Mouse (Mus musculus): ENCODE data around the gene Ifi206. TPM values are rescaled to one million over a fixed set of nuclear protein-coding genes. Genes with fewer than 3 reads are reported as not detected.

The Ifi206 gene
- polyA plus RNA-seq, 1 experiment from 2014 or later, result not detected

DNA sequence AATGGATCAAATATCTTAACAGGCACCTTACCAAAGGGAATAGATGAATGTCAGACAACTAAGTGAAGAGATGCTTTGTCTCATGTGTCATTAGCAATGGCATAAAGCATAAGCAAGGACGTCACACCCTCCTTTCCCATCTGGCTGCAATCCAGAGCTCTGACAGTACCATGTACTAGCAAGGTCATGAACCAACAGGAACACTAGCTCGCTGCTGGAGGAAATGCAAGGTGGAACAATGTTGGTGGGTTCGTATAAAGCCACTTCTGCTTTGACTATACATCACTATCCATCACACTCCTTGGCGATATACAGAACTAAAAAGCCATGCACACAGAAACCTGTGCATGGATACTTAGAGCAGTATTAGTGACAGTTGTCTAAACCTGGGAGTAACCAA lies 43.8 kb downstream of the Ifi206 start:
- peaks cover 4% of the 10 kb centered on the region for H3K27me3 ChIP-seq
- POLR2A ChIA-PET, result no interaction called here
- in situ Hi-C loops (cut with MboI; ENCODE audit: low pct_unique_long_range_greater_than_20kb), result no loop called here
- CTCF ChIA-PET, result no interaction called here
- ATAC-seq (no peak), DNase-seq (ENCODE audit: low read depth, low spot score) (no peak)
- TF ChIP-seq CTCF (IDR thresholded peaks at IDR 0.05), result no peak

DNA sequence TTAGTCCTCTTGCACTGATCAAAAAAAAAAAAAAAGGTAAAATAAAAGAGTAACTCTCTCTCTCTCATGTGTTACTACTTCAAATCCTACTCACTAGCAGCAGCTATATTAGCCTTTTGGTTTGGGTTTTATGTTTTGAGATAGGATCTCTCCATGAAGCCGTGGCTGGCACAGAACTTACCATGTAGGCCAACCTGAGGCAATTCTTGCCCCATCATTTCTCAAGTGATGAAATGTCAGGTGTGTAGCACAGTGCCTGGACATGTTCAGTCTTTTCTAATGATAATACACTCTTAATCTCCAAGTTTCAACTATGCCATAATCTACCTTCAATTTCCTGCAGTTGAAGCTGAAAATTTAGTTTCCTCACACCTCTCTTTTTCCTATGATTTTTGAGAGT lies 47.8 kb downstream of the Ifi206 start:
- no peak for TF ChIP-seq CTCF (IDR thresholded peaks at IDR 0.05)
- CTCF ChIA-PET, result no interaction called here
- DNase-seq (ENCODE audit: low read depth, low spot score) (no peak), ATAC-seq (no peak)
- in situ Hi-C loops (cut with MboI; ENCODE audit: low pct_unique_long_range_greater_than_20kb), result no loop called here
- POLR2A ChIA-PET, result no interaction called here
- peaks cover 4% of the 10 kb centered on the region for H3K27me3 ChIP-seq

DNA sequence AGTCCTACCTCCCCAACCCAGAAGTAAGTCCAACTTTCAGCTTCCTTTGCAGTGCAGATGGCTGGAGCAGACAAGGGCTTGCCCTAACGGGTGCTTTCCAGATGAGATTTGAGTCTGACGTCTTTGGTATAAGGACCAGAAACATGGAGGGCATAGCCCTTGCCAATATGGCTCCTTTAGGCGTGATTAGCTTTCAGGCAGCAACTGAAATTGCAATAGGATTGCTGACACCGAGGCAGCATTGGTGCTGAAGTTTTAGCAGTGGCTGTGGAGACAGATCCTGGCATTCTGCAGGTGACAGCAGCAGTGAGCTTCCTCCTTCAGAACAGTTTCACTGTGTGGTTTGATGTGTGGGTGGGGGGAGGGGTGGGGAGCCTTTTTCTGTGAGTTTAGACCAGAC lies 49.6 kb downstream of the Ifi206 start:
- POLR2A ChIA-PET, result no interaction called here
- ATAC-seq (no peak), DNase-seq (ENCODE audit: low read depth, low spot score) (no peak)
- CTCF ChIA-PET, result no interaction called here
- no peak for TF ChIP-seq CTCF (IDR thresholded peaks at IDR 0.05)
- peaks cover 4% of the 10 kb centered on the region for H3K27me3 ChIP-seq
- in situ Hi-C loops (cut with MboI; ENCODE audit: low pct_unique_long_range_greater_than_20kb), result no loop called here

DNA sequence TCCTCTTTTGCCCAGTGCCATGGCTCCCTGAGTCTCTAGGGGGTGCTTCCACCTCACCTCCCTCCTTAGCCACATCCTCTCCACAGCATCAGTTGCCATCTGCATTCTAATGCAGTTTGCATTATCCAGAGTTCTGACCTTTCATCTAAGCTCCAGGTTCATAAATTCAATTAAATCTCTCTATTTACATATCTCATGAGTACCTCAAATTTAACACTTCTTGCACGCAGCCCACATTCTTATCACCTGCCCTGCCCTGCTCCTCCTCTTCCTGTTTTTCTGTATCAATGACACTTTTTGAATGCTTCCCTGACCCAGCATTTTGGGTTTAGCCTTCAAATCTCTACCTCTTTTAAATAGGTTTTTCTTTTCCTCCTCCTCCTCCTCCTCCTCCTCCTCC lies 50.2 kb downstream of the Ifi206 start:
- in situ Hi-C loops (cut with MboI; ENCODE audit: low pct_unique_long_range_greater_than_20kb), result no loop called here
- ChIA-PET POLR2A (no interaction called here), CTCF (no interaction called here)
- no peak for DNase-seq (ENCODE audit: low read depth, low spot score)
- no peak for ATAC-seq
- no peak for TF ChIP-seq CTCF (IDR thresholded peaks at IDR 0.05)
- peaks cover 1% of the 10 kb centered on the region for H3K27me3 ChIP-seq

DNA sequence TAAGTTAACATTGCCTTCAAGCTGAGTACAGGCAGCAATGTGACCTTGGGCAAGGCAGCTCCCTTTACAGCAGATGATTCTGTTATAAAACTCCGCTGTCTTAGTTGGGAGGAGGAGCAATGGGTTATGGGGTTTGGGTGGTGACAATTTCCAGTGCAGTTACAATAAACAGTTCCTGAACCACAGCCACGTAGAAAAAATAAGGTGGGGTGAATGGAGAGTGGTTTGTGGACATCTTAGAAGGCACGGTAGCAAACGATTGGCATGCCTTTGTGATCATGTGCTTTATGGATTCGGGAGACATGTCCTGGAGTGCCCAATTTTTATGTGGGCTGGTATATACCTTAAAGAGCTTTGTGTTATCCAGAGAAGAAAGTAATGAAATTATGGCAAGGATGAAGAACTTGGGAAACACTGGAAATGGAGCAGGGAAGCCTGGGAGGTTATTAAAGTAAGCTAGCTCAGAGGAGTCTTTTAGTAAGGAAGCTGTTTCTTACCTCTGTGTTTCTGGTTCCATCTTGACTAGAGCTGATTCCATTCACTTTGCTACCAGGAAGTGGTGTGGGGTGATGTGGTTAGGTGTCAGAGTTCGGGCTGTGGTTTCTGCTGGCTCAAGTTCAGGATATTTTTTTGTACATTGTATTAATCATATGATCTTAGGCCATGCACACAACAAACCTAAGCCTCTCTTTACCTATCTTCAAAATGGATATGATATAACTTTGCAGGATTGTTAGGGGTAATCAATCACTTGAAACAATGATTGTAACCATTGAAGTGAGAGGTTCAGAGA lies 53.5 kb downstream of the Ifi206 start:
- ChIA-PET POLR2A (no interaction called here), CTCF (no interaction called here)
- ATAC-seq, result no peak
- no peak for TF ChIP-seq CTCF (IDR thresholded peaks at IDR 0.05)
- no peak for DNase-seq (ENCODE audit: low read depth, low spot score)
- in situ Hi-C loops (cut with MboI; ENCODE audit: low pct_unique_long_range_greater_than_20kb), result no loop called here
- no peaks in the 10 kb centered on the region for H3K27me3 ChIP-seq

DNA sequence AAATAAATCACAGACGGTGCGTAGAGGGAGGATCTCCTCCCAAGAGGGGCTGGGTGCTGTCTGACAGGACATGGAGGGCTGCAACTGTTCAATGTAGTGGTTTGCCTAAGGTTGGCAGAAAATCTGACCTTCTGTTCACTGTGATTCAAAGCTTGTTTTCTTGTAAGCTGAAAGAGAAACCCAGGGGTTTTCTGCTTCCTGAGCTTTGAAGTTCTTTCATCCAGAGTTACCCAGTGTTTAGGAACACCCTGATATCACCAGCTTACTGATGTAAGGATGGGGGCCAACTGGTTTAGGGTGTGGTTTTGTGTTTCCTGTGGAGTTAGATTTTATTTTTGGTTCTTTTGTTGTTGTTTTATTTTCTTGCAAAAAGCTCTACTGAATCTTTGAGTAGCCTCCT lies 58.4 kb downstream of the Ifi206 start:
- ATAC-seq (no peak), DNase-seq (ENCODE audit: low read depth, low spot score) (no peak)
- ChIA-PET CTCF (no interaction called here), POLR2A (no interaction called here)
- in situ Hi-C loops (cut with MboI; ENCODE audit: low pct_unique_long_range_greater_than_20kb), result no loop called here
- no peak for TF ChIP-seq CTCF (IDR thresholded peaks at IDR 0.05)
- H3K27me3 ChIP-seq, result no peaks in the 10 kb centered on the region

DNA sequence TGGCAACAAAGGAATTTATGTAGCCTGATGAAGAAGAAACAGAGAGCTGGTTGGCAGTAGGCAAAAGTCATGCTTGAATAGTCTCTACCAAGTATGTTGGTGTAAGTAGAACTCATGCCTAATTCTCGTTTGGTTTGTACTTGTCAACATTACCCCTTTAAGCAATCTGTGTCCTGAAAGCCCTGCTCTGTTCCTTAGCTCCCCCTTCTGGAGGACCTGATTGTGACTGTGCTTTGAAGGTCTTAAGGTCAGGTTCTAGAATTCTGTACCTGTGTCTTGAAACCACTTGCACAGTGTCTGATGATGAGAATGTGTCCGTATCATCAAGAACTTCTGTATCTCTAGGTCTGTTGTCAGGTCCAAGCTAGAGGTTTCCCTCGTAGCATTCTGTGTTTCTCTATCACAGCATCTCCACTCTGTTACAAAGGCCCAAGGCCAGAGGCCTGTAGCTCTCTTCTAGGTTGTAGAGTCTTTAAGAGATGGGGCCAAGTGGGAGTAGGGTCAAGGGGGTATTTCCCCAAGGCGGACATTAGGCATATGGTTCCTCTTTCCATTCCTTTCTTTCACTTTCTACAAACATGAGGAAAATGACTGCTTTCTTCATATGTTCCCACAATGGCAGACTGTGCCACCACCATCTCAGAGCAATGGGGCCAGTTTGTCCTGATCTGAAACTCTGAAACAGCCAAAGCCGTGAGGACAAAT lies 60.7 kb downstream of the Ifi206 start:
- DNase-seq (ENCODE audit: low read depth, low spot score) (no peak), ATAC-seq (no peak)
- in situ Hi-C loops (cut with MboI; ENCODE audit: low pct_unique_long_range_greater_than_20kb), result no loop called here
- TF ChIP-seq CTCF (IDR thresholded peaks at IDR 0.05), result no peak
- ChIA-PET CTCF (no interaction called here), POLR2A (no interaction called here)
- H3K27me3 ChIP-seq, result no peaks in the 10 kb centered on the region

DNA sequence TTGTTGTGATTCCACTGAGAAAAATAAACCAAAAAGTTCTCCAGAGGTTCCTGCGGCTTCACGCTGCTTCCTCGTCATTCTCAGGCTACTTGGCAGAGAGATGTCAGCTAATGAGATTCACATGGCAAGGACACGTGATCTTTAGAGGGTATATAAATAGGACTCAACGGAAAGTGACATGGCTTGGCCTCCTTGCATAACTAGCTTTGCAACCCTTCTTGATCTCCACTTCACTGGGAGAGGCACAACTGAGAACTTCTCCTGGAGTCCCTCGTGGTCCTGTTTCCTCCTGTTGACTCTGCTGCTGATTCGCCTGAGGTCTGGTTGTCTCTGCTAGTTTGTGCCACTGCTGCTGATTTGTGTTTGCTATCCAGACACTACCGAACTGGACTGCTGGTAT lies 63.5 kb downstream of the Ifi206 start:
- H3K27me3 ChIP-seq, result peaks cover 3% of the 10 kb centered on the region
- ChIA-PET POLR2A (no interaction called here), CTCF (no interaction called here)
- TF ChIP-seq CTCF (IDR thresholded peaks at IDR 0.05), result no peak
- no peak for DNase-seq (ENCODE audit: low read depth, low spot score)
- ATAC-seq, result no peak
- in situ Hi-C loops (cut with MboI; ENCODE audit: low pct_unique_long_range_greater_than_20kb), result no loop called here

DNA sequence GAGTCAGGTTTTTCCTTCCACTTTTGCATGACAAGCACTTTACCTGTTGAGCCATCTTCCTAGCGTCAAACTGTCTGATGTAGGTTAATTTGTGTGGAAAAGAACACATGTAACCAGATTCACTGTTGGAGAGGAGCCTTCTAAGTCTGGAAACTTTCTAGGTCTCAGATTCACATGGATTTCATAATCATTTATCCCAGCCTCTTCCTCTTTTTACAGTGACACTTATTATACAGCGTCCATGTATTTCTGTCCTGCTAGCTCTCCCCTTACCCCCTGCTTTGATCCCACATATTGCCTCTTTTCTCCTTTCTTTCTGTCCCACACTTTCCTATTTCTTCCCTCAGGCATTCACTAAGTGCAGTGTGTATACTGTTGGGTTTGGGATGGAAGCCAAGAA lies 64.5 kb downstream of the Ifi206 start:
- TF ChIP-seq CTCF (IDR thresholded peaks at IDR 0.05), result no peak
- H3K27me3 ChIP-seq, result peaks cover 6% of the 10 kb centered on the region
- CTCF ChIA-PET, result no interaction called here
- in situ Hi-C loops (cut with MboI; ENCODE audit: low pct_unique_long_range_greater_than_20kb), result no loop called here
- POLR2A ChIA-PET, result no interaction called here
- DNase-seq (ENCODE audit: low read depth, low spot score), result no peak
- ATAC-seq, result no peak

DNA sequence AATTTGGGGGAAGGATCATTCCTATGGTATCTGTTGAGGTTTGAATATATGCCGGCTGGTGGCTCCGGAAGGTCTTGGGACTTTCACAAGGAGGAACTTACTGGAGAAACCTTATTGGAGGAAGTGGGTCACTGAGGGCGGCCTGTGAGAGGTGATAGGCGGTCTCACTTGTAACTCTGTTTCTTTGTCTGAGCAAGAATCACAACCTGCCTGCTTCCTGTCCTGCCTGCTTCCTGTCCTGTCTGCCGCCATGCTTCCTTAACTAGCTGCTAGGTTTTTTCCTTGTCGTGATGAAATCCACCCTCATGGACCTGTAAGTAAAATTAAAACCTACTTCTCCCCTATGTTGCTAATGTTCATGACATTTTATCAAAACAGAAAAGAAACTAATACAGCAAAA lies 70.5 kb downstream of the Ifi206 start:
- no peak for DNase-seq (ENCODE audit: low read depth, low spot score)
- H3K27me3 ChIP-seq, result peaks cover 6% of the 10 kb centered on the region
- ATAC-seq, result no peak
- ChIA-PET CTCF (no interaction called here), POLR2A (no interaction called here)
- in situ Hi-C loops (cut with MboI; ENCODE audit: low pct_unique_long_range_greater_than_20kb), result no loop called here
- TF ChIP-seq CTCF (IDR thresholded peaks at IDR 0.05), result no peak

DNA sequence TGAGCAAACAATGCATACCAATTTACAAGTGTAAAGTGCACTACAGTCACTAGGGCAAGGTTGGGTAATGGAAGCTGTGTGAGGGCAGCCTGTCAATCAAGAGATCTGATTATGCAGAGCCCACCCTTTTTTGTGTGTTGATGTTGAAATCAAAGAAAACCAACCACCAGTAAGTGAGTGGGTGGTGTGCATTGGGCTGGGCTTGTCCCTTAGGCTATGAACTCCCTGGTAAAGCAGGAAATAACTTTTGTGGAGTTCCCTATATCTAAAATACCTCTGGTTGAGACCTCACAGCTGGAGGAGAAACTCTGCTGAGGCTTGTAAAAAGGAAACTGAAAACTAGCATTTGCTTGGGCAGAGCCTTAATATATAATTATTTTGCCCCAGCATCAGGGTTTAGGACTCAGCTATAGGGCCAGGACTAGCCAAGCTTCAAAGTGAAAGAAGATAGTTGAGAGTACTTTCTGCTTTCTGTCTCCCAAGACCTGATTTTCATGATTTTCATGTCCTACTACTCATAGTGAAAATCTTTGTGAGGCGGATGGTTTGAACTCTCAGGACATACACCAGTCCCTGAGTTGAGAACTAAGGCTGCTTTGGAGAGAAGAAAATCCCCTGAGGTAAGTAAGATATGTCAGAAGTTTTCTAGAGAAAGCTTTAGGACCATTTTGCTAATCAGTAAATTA lies 71.8 kb downstream of the Ifi206 start:
- ChIA-PET CTCF (no interaction called here), POLR2A (no interaction called here)
- TF ChIP-seq CTCF (IDR thresholded peaks at IDR 0.05), result no peak
- in situ Hi-C loops (cut with MboI; ENCODE audit: low pct_unique_long_range_greater_than_20kb), result no loop called here
- no peak for ATAC-seq
- no peak for DNase-seq (ENCODE audit: low read depth, low spot score)
- peaks cover 6% of the 10 kb centered on the region for H3K27me3 ChIP-seq

Data from Patski (cell line).